Mouse (Mus musculus) stomach, postnatal 0 days (tissue): ENCODE measurements around the gene Mettl6.

Experiments
- CTCF ChIP-seq: IDR thresholded peaks from 2 replicates; pipeline ENCODE4 v1.5.1; 2016; ENCODE audit warnings: antibody characterized with exemption, low read depth, mild to moderate bottlenecking, moderate library complexity
- EP300 ChIP-seq: optimal IDR thresholded peaks from 2 replicates; pipeline ENCODE3; 2016; ENCODE audit warnings: antibody characterized with exemption

DNA sequence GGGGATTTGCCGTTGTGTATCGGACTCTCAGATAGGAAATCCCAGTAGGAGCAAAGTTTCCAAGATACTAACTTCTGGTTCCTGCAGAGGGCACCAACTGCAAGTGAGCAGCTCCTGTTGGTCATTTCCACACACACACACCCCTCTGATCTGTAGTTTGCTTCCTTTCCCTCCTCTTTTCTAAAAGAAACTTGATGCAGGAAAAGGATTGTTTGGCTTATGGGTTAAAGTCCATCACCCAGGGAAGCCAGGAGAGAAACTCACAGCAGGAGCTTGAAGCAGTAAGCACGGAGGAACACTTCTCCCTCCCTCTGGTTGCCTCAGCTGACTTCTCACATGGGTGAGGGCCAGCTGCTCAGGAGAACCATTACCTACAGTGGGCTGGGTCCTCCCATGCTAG is 24.3 kb upstream of the Mettl6 start:
- TF ChIP-seq CTCF (peak; percentile 86), EP300 (no peak)
